ENCODE assay signal across 12 mouse cellular contexts in genomic region chr19:55768889-55769288, GRCm38 (mm10). TPM values are rescaled to one million over a fixed set of nuclear protein-coding genes. Genes with fewer than 3 reads are reported as not detected.
DNase-seq lines count a peak whose midpoint lies in the region; ATAC-seq and TF ChIP-seq lines count a peak whose summit lies in the region.
"Had no signal": no experiment of that assay in that cellular context is flagged by ENCODE, and none has a peak within 500 bp of the region (broad histone marks: within the 10 kb centered on the region; RNA-seq: fewer than 3 reads in every experiment).

No protein-coding gene starts in this region.

- peaks cover 4% of the 10 kb centered on the region for H3K36me3 ChIP-seq in limb, embryonic 14.5 days (ENCODE audit: control insufficient read depth, insufficient read depth, low read length)
- H3K36me3 ChIP-seq: forebrain, embryonic 15.5 days had no signal

- intact Hi-C loops in gastrocnemius, adult 2 months (cut with DNase I) = no loop called here

- 0 out of 2 replicates have a peak overlapping the region, but pooled peaks have one; percentile 7 for H3K4me2 ChIP-seq in limb, embryonic 14.5 days (replicated peaks; ENCODE audit: low read depth, low read length, severe bottlenecking)
- H3K4me2 ChIP-seq: forebrain, embryonic 15.5 days had no signal

- WGBS in limb, embryonic 14.5 days = 47% methylated on average over 11 of the region's 11 CpGs

- H3K9me3 ChIP-seq in limb, embryonic 14.5 days (ENCODE audit: control insufficient read depth, low read length) = no peaks in the 10 kb centered on the region
- H3K9me3 ChIP-seq: forebrain, embryonic 15.5 days had no signal

- peaks cover 40% of the 10 kb centered on the region for H3K4me1 ChIP-seq in limb, embryonic 14.5 days (ENCODE audit: control insufficient read depth, insufficient read depth, low read length)

- TF ChIP-seq POLR2A in limb, embryonic 14.5 days (IDR thresholded peaks at IDR 0.05; ENCODE audit: borderline replicate concordance, extremely low read depth, insufficient read depth, insufficient read length) = no peak

- peak overlapping the region; percentile 54 for H3K27ac ChIP-seq in gastrocnemius, adult 2 months
- 0 out of 2 replicates have a peak overlapping the region, but pooled peaks have one; percentile 33 for H3K27ac ChIP-seq in limb, embryonic 14.5 days (replicated peaks; ENCODE audit: low read depth, low read length)
- H3K27ac ChIP-seq: forebrain, embryonic 15.5 days had no signal

- H3K4me3 ChIP-seq in gastrocnemius, adult 2 months = peak overlapping the region; percentile 30
- no peak overlapping the region for H3K4me3 ChIP-seq in limb, embryonic 14.5 days (replicated peaks; ENCODE audit: low read length)
- H3K4me3 ChIP-seq: forebrain, embryonic 15.5 days had no signal

- H3K9ac ChIP-seq in limb, embryonic 14.5 days (ENCODE audit: low read depth, low read length, severe bottlenecking) = 0 out of 2 replicates have a peak overlapping the region, but pooled peaks have one; percentile 16
- H3K9ac ChIP-seq: forebrain, embryonic 15.5 days had no signal

- ATAC-seq in limb, embryonic 14.5 days (ENCODE audit: low FRiP score, low read depth) = no peak
- ATAC-seq: forebrain, embryonic 15.5 days had no signal

- H3K27me3 ChIP-seq in limb, embryonic 14.5 days (ENCODE audit: control insufficient read depth, insufficient read depth, low read length) = no peaks in the 10 kb centered on the region
- H3K27me3 ChIP-seq: forebrain, embryonic 15.5 days had no signal

- TF ChIP-seq CTCF in gastrocnemius, adult 2 months (IDR thresholded peaks at IDR 0.05) = no peak

- no peak for DNase-seq in gastrocnemius, adult 2 months
- no peak for DNase-seq in gastrocnemius, adult 18-20 months (ENCODE audit: low spot score)
- DNase-seq in thymus, postnatal 0 days (ENCODE audit: low spot score) = peak; percentile 15
- DNase-seq in thymus, postnatal 25 days = no peak
- DNase-seq in limb, embryonic 14.5 days (ENCODE audit: low spot score) = no peak
- DNase-seq in ovary, postnatal 14 days (ENCODE audit: low spot score) = no peak
- DNase-seq in frontal cortex, adult 2 months (ENCODE audit: extremely low spot score in 1 of 2, low spot score in 1 of 2) = no peak
- no peak for DNase-seq in frontal cortex, postnatal 25 days (ENCODE audit: low spot score in 2 of 2)
- DNase-seq: adrenal gland, adult 8-10 months; cerebellum, postnatal 36 days; heart, postnatal 4 days had no signal

RNA-seq across cellular contexts. Expression of gene Tcf7l2, which starts 27.3 kb away (rescaled TPM):
- 10 to 100 TPM; 10.3 to 11.0 TPM for total RNA-seq in gastrocnemius, adult 2 months (2021)
- total RNA-seq in gastrocnemius, adult 18-20 months (2021) = 1 to 10 TPM; 6.9 to 7.8 TPM
- 12.8 and 14.1 TPM in 2 replicates for polyA plus RNA-seq in thymus, postnatal 0 days (2015; fragmentation: Nextera tagmentation; extraction: Ambion mirVana)
- 51.6 and 64.4 TPM in 2 replicates for polyA plus RNA-seq in limb, embryonic 14.5 days (2012; rRNA removed)
- polyA plus RNA-seq in limb, embryonic 14.5 days (2014; fragmentation: Nextera tagmentation; extraction: Ambion mirVana) = 134 and 151 TPM in 2 replicates
- polyA plus RNA-seq in frontal cortex, adult 2 months (2012; rRNA removed) = 7.3 and 7.9 TPM in 2 replicates
